Mouse (Mus musculus): Measurements from ENCODE around the gene Sumo1.
"Not testable (repeated sequence)": the region's sequence is repeated elsewhere in the genome, so short reads cannot be mapped to it uniquely, and the experiment has no call there.

Sumo1 gene

GRCm38 (mm10) chr1:59636349-59636748 is 34.3 kb downstream of the Sumo1 start:
- DNase-seq (ENCODE audit: low read depth): no peak

GRCm38 (mm10) chr1:59633056-59633455 is 37.6 kb downstream of the Sumo1 start:
- DNase-seq (ENCODE audit: low read depth): no peak

GRCm38 (mm10) chr1:59631986-59632659 is 38.5 kb downstream of the Sumo1 start:
- no peak for DNase-seq (ENCODE audit: low read depth)

- not testable (repeated sequence) for DNase-seq (ENCODE audit: low read depth)
Measured at GRCm38 (mm10) chr1:59630356-59630755, 40.3 kb downstream of the Sumo1 start.

GRCm38 (mm10) chr1:59629194-59629593 is 41.4 kb downstream of the Sumo1 start:
- no peak for DNase-seq (ENCODE audit: low read depth)

- no peak for DNase-seq (ENCODE audit: low read depth)
Measured at GRCm38 (mm10) chr1:59625410-59625809, 45.2 kb downstream of the Sumo1 start.

- peak; percentile 94 for DNase-seq (ENCODE audit: low read depth)
Measured at GRCm38 (mm10) chr1:59623325-59624017, 47.2 kb downstream of the Sumo1 start.

- no peak for DNase-seq (ENCODE audit: low read depth)
Measured at GRCm38 (mm10) chr1:59619201-59619600, 51.4 kb downstream of the Sumo1 start.

GRCm38 (mm10) chr1:59615021-59615420 is 55.6 kb downstream of the Sumo1 start:
- DNase-seq (ENCODE audit: low read depth): no peak

- peak; percentile 65 for DNase-seq (ENCODE audit: low read depth)
Measured at GRCm38 (mm10) chr1:59613795-59614194, 56.8 kb downstream of the Sumo1 start.

GRCm38 (mm10) chr1:59610929-59611328 is 59.7 kb downstream of the Sumo1 start:
- DNase-seq (ENCODE audit: low read depth): no peak

- peak; percentile 54 for DNase-seq (ENCODE audit: low read depth)
Measured at GRCm38 (mm10) chr1:59609896-59610295, 60.7 kb downstream of the Sumo1 start.

- DNase-seq (ENCODE audit: low read depth): peak; percentile 40
Measured at GRCm38 (mm10) chr1:59609458-59609857, 61.2 kb downstream of the Sumo1 start.

- DNase-seq (ENCODE audit: low read depth): peak; percentile 46
Measured at GRCm38 (mm10) chr1:59608920-59609319, 61.7 kb downstream of the Sumo1 start.

- peak; percentile 31 for DNase-seq (ENCODE audit: low read depth)
Measured at GRCm38 (mm10) chr1:59608125-59608762, 62.4 kb downstream of the Sumo1 start.

- DNase-seq (ENCODE audit: low read depth): no peak
Measured at GRCm38 (mm10) chr1:59607071-59607470, 63.6 kb downstream of the Sumo1 start.

GRCm38 (mm10) chr1:59606479-59606878 is 64.2 kb downstream of the Sumo1 start:
- no peak for DNase-seq (ENCODE audit: low read depth)

- DNase-seq (ENCODE audit: low read depth): no peak
Measured at GRCm38 (mm10) chr1:59603893-59604292, 66.7 kb downstream of the Sumo1 start.

- no peak for DNase-seq (ENCODE audit: low read depth)
Measured at GRCm38 (mm10) chr1:59603417-59603712, 67.3 kb downstream of the Sumo1 start.

GRCm38 (mm10) chr1:59602531-59603416 is 67.9 kb downstream of the Sumo1 start:
- no peak for DNase-seq (ENCODE audit: low read depth)

- no peak for DNase-seq (ENCODE audit: low read depth)
Measured at GRCm38 (mm10) chr1:59595609-59596008, 75.0 kb downstream of the Sumo1 start.

- no peak for DNase-seq (ENCODE audit: low read depth)
Measured at GRCm38 (mm10) chr1:59594586-59595266, 75.9 kb downstream of the Sumo1 start.
